Mouse (Mus musculus): ENCODE measurements around the gene Glis1. TPM values are rescaled to one million over a fixed set of nuclear protein-coding genes. Genes with fewer than 3 reads are reported as not detected.

Gene Glis1
- total and polyA plus RNA-seq, 3 experiments: 0.16 to 0.38 (median 0.20) TPM

- Histone ChIP-seq H3K4me3 (ENCODE audit: low read depth, low read length) (no peak overlapping the region), H3K9me3 (replicated peaks) (no peaks in the 10 kb centered on the region), H3K36me3 (replicated peaks) (no peaks in the 10 kb centered on the region), H3K4me1 (ENCODE audit: insufficient read depth, low read depth, low read length) (0 out of 2 replicates have a peak, but pooled peaks cover 2% of the 10 kb centered on the region), H3K27me3 (ENCODE audit: insufficient read depth, low read length) (peaks cover 7% of the 10 kb centered on the region)
- TF ChIP-seq TAL1 (conservative IDR thresholded peaks at IDR 0.05; ENCODE audit: low read depth, low read length) (no peak), CTCF (IDR thresholded peaks at IDR 0.05; ENCODE audit: low read depth, low read length) (no peak), GATA1 (IDR thresholded peaks at IDR 0.05; ENCODE audit: borderline replicate concordance, low read length) (no peak), GATA2 (IDR thresholded peaks at IDR 0.05; ENCODE audit: borderline replicate concordance, low read depth, low read length) (no peak), POLR2AphosphoS5 (IDR thresholded peaks at IDR 0.05; ENCODE audit: insufficient replicate concordance, low read depth, low read length) (no peak)
- DNase-seq (ENCODE audit: low spot score): no peak
- ATAC-seq (ENCODE audit: extremely low read depth, insufficient number of reproducible peaks, low FRiP score, poor library complexity, severe bottlenecking): no peak
These were observed 133.8 kb downstream of the Glis1 start for GRCm38 (mm10) chr4:107568159-107568558.

GRCm38 (mm10) chr4:107568881-107569443, 134.6 kb downstream of the Glis1 start:
- Histone ChIP-seq H3K27me3 (ENCODE audit: insufficient read depth, low read length) (peaks cover 9% of the 10 kb centered on the region), H3K4me1 (ENCODE audit: insufficient read depth, low read depth, low read length) (0 out of 2 replicates have a peak, but pooled peaks cover 2% of the 10 kb centered on the region), H3K36me3 (replicated peaks) (no peaks in the 10 kb centered on the region), H3K4me3 (ENCODE audit: low read depth, low read length) (no peak overlapping the region), H3K9me3 (replicated peaks) (no peaks in the 10 kb centered on the region)
- no peak for DNase-seq (ENCODE audit: low spot score)
- ATAC-seq (ENCODE audit: extremely low read depth, insufficient number of reproducible peaks, low FRiP score, poor library complexity, severe bottlenecking): no peak
- TF ChIP-seq GATA2 (IDR thresholded peaks at IDR 0.05; ENCODE audit: borderline replicate concordance, low read depth, low read length) (no peak), CTCF (IDR thresholded peaks at IDR 0.05; ENCODE audit: low read depth, low read length) (no peak), TAL1 (conservative IDR thresholded peaks at IDR 0.05; ENCODE audit: low read depth, low read length) (no peak), GATA1 (IDR thresholded peaks at IDR 0.05; ENCODE audit: borderline replicate concordance, low read length) (no peak), POLR2AphosphoS5 (IDR thresholded peaks at IDR 0.05; ENCODE audit: insufficient replicate concordance, low read depth, low read length) (no peak)

- Histone ChIP-seq H3K9me3 (replicated peaks) (no peaks in the 10 kb centered on the region), H3K4me3 (ENCODE audit: low read depth, low read length) (no peak overlapping the region)
- ATAC-seq (ENCODE audit: extremely low read depth, insufficient number of reproducible peaks, low FRiP score, poor library complexity, severe bottlenecking): no peak
These were observed 136.1 kb downstream of the Glis1 start for GRCm38 (mm10) chr4:107570329-107571014.

DNA sequence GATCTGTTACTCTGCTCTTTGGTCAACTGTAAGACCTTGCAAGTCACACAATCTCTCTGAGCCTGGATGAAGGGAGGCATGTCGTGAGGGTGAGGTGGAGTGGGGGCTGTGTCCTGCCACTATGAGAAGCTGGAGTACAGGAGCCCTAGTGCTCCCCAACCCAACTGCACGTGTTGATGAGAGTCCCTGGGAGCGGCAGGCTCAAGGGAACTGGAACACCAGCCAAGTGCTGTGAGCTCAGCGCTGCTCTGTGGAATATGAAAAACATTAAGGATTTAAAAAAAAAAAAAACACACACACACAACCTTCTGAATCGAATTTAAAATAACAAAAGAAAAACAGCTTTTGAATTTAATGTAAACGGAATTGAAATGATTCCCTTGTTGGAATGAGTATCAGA, 141.4 kb downstream of the Glis1 start:
- Histone ChIP-seq H3K36me3 (replicated peaks) (no peaks in the 10 kb centered on the region), H3K27me3 (ENCODE audit: insufficient read depth, low read length) (peaks cover 4% of the 10 kb centered on the region; the same call in 1 of the 2 replicates), H3K9me3 (replicated peaks) (no peaks in the 10 kb centered on the region), H3K4me1 (ENCODE audit: insufficient read depth, low read depth, low read length) (no peaks in the 10 kb centered on the region), H3K4me3 (ENCODE audit: low read depth, low read length) (no peak overlapping the region)
- ATAC-seq (ENCODE audit: extremely low read depth, insufficient number of reproducible peaks, low FRiP score, poor library complexity, severe bottlenecking): no peak
- TF ChIP-seq POLR2AphosphoS5 (IDR thresholded peaks at IDR 0.05; ENCODE audit: insufficient replicate concordance, low read depth, low read length) (no peak), CTCF (IDR thresholded peaks at IDR 0.05; ENCODE audit: low read depth, low read length) (no peak), GATA1 (IDR thresholded peaks at IDR 0.05; ENCODE audit: borderline replicate concordance, low read length) (no peak), TAL1 (conservative IDR thresholded peaks at IDR 0.05; ENCODE audit: low read depth, low read length) (no peak), GATA2 (IDR thresholded peaks at IDR 0.05; ENCODE audit: borderline replicate concordance, low read depth, low read length) (no peak)
- DNase-seq (ENCODE audit: low spot score): no peak

More at GRCm38 (mm10) chr4:107570329-107571014, 136.1 kb downstream of the Glis1 start:
- TF ChIP-seq GATA2 (IDR thresholded peaks at IDR 0.05; ENCODE audit: borderline replicate concordance, low read depth, low read length) (no peak), TAL1 (conservative IDR thresholded peaks at IDR 0.05; ENCODE audit: low read depth, low read length) (no peak), CTCF (IDR thresholded peaks at IDR 0.05; ENCODE audit: low read depth, low read length) (no peak), POLR2AphosphoS5 (IDR thresholded peaks at IDR 0.05; ENCODE audit: insufficient replicate concordance, low read depth, low read length) (no peak), GATA1 (IDR thresholded peaks at IDR 0.05; ENCODE audit: borderline replicate concordance, low read length) (no peak)
- Histone ChIP-seq H3K4me1 (ENCODE audit: insufficient read depth, low read depth, low read length) (0 out of 2 replicates have a peak, but pooled peaks cover 2% of the 10 kb centered on the region), H3K27me3 (ENCODE audit: insufficient read depth, low read length) (peaks cover 10% of the 10 kb centered on the region), H3K36me3 (replicated peaks) (no peaks in the 10 kb centered on the region)
- DNase-seq (ENCODE audit: low spot score): no peak

- Histone ChIP-seq H3K9me3 (replicated peaks) (no peaks in the 10 kb centered on the region), H3K4me1 (ENCODE audit: insufficient read depth, low read depth, low read length) (no peaks in the 10 kb centered on the region), H3K36me3 (replicated peaks) (no peaks in the 10 kb centered on the region), H3K27me3 (ENCODE audit: insufficient read depth, low read length) (peaks cover 4% of the 10 kb centered on the region; the same call in 1 of the 2 replicates), H3K4me3 (ENCODE audit: low read depth, low read length) (no peak overlapping the region)
- no peak for TF ChIP-seq POLR2AphosphoS5 (IDR thresholded peaks at IDR 0.05; ENCODE audit: insufficient replicate concordance, low read depth, low read length)
- no peak for TF ChIP-seq CTCF (IDR thresholded peaks at IDR 0.05; ENCODE audit: low read depth, low read length)
- no peak for TF ChIP-seq TAL1 (conservative IDR thresholded peaks at IDR 0.05; ENCODE audit: low read depth, low read length)
- TF ChIP-seq GATA2 (IDR thresholded peaks at IDR 0.05; ENCODE audit: borderline replicate concordance, low read depth, low read length): no peak
- DNase-seq (ENCODE audit: low spot score) (no peak), ATAC-seq (ENCODE audit: extremely low read depth, insufficient number of reproducible peaks, low FRiP score, poor library complexity, severe bottlenecking) (no peak)
These were observed 142.4 kb downstream of the Glis1 start for GRCm38 (mm10) chr4:107576742-107577141.

DNA sequence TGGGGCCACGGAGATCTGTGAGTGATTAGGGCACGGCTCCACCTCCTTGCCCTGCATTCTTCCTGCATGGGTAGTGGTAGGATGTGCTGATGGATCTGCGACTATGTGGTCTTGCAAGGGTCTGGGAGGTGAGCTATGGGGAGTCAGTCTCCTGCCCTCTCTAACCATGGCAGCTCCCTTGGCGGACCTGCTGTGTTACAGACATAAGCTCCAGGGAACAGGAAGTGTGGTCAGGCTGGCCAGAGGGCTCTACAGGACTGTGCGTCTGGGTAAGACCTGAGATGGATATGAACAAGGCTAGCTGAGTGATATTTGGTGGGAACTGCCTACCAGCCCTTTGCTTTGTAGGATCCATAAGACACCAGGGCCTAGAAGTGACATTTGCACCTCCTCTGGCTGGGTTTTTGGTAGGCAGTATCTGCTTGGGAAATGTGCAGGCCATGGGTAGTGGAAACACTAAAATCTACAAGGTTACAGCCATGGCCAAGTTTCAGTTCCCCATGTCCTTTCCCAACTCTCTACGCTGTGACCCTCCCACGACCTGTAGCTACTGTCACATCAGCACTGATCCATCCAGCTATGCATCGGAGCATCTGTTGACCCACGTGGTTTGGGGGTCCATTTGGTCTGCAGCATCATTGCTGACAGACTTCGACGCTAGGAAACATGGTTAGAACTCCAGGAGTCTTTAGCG, 142.9 kb downstream of the Glis1 start:
- no peak overlapping the region for H3K4me3 ChIP-seq (ENCODE audit: low read depth, low read length)
- TF ChIP-seq GATA1 (IDR thresholded peaks at IDR 0.05; ENCODE audit: borderline replicate concordance, low read length) (no peak), CTCF (IDR thresholded peaks at IDR 0.05; ENCODE audit: low read depth, low read length) (no peak), GATA2 (IDR thresholded peaks at IDR 0.05; ENCODE audit: borderline replicate concordance, low read depth, low read length) (no peak), TAL1 (conservative IDR thresholded peaks at IDR 0.05; ENCODE audit: low read depth, low read length) (no peak), POLR2AphosphoS5 (IDR thresholded peaks at IDR 0.05; ENCODE audit: insufficient replicate concordance, low read depth, low read length) (no peak)
- H3K27me3 ChIP-seq (ENCODE audit: insufficient read depth, low read length): peaks cover 5% of the 10 kb centered on the region; the same call in 1 of the 2 replicates
- DNase-seq (ENCODE audit: low spot score) (no peak), ATAC-seq (ENCODE audit: extremely low read depth, insufficient number of reproducible peaks, low FRiP score, poor library complexity, severe bottlenecking) (no peak)
- H3K36me3 ChIP-seq (replicated peaks): no peaks in the 10 kb centered on the region
- H3K9me3 ChIP-seq (replicated peaks): no peaks in the 10 kb centered on the region
- H3K4me1 ChIP-seq (ENCODE audit: insufficient read depth, low read depth, low read length): no peaks in the 10 kb centered on the region

Data from G1E (cell line).